Mouse (Mus musculus) bone marrow macrophage, adult 2 months (primary cell): ENCODE measurements at regions not wholly inside any gene's neighbourhood (a gene's known extent, or its start where the extent isn't known, plus 50 kb on each side); places are given as distances from the start of the nearest gene placed in this dataset.

Source experiments
- CTCF ChIP-seq: IDR thresholded peaks from 2 replicates; pipeline ENCODE4 v1.5.1; 2012; ENCODE audit warnings: low read depth, mild to moderate bottlenecking, low read length, moderate library complexity
- POLR2A ChIP-seq: IDR thresholded peaks from 2 replicates; pipeline ENCODE4 v1.6.1; 2012; ENCODE audit warnings: mild to moderate bottlenecking, low read depth, low read length, borderline replicate concordance

- TF ChIP-seq CTCF, result no peak
- TF ChIP-seq POLR2A, result no peak
Measured at GRCm38 (mm10) chr13:84612497-84612896, 390.4 kb downstream of the Tmem161b start.
